Mouse (Mus musculus) CD4-positive, CD25-positive, alpha-beta regulatory T cell, adult 2 months (primary cell): ENCODE measurements at regions not wholly inside any gene's neighbourhood (a gene's known extent, or its start where the extent isn't known, plus 50 kb on each side); places are given as distances from the start of the nearest gene placed in this dataset.

Experiments
- DNase-seq: peaks from one replicate; pipeline ENCODE4 v3.0.0-alpha.2; 2012; ENCODE audit warnings: low read depth, low spot score

- DNase-seq: no peak
Observed at GRCm38 (mm10) chr3:34593279-34593678, 56.9 kb upstream of the Sox2 start.

GRCm38 (mm10) chr3:34577896-34578530, 72.2 kb upstream of the Sox2 start:
- DNase-seq: no peak

GRCm38 (mm10) chr3:34577115-34577514, 73.1 kb upstream of the Sox2 start:
- DNase-seq: no peak

- DNase-seq: no peak
Observed at GRCm38 (mm10) chr3:34576159-34576558, 74.0 kb upstream of the Sox2 start.

GRCm38 (mm10) chr3:34574711-34575350, 75.4 kb upstream of the Sox2 start:
- no peak for DNase-seq

GRCm38 (mm10) chr3:34573312-34573711, 76.9 kb upstream of the Sox2 start:
- no peak for DNase-seq

GRCm38 (mm10) chr3:34572081-34572480, 78.1 kb upstream of the Sox2 start:
- DNase-seq: no peak

GRCm38 (mm10) chr3:34571630-34572029, 78.6 kb upstream of the Sox2 start:
- no peak for DNase-seq

- no peak for DNase-seq
Observed at GRCm38 (mm10) chr3:34569998-34570397, 80.2 kb upstream of the Sox2 start.

GRCm38 (mm10) chr3:34568086-34568650, 82.0 kb upstream of the Sox2 start:
- no peak for DNase-seq

GRCm38 (mm10) chr3:34565386-34565785, 84.8 kb upstream of the Sox2 start:
- no peak for DNase-seq

GRCm38 (mm10) chr3:34562893-34563292, 87.3 kb upstream of the Sox2 start:
- no peak for DNase-seq

- DNase-seq: no peak
Observed at GRCm38 (mm10) chr3:34561709-34562108, 88.5 kb upstream of the Sox2 start.

GRCm38 (mm10) chr3:34559841-34560703, 90.1 kb upstream of the Sox2 start:
- DNase-seq: no peak

- DNase-seq: no peak
Observed at GRCm38 (mm10) chr3:34558821-34559520, 91.2 kb upstream of the Sox2 start.

- DNase-seq: no peak
Observed at GRCm38 (mm10) chr3:34552542-34553208, 97.5 kb upstream of the Sox2 start.

- no peak for DNase-seq
Observed at GRCm38 (mm10) chr3:34551069-34551468, 99.1 kb upstream of the Sox2 start.

GRCm38 (mm10) chr3:34550189-34550588, 100.0 kb upstream of the Sox2 start:
- no peak for DNase-seq

- DNase-seq: no peak
Observed at GRCm38 (mm10) chr3:34532451-34532850, 117.8 kb upstream of the Sox2 start.

- no peak for DNase-seq
Observed at GRCm38 (mm10) chr3:34531836-34532235, 118.4 kb upstream of the Sox2 start.

GRCm38 (mm10) chr3:34527546-34527945, 122.7 kb upstream of the Sox2 start:
- DNase-seq: no peak
